Mouse (Mus musculus): ENCODE measurements around the gene Cd164. TPM values are rescaled to one million over a fixed set of nuclear protein-coding genes. Genes with fewer than 3 reads are reported as not detected.

Cd164 gene
- polyA plus RNA-seq, 1 experiment from 2014 or later: 138 TPM

DNA sequence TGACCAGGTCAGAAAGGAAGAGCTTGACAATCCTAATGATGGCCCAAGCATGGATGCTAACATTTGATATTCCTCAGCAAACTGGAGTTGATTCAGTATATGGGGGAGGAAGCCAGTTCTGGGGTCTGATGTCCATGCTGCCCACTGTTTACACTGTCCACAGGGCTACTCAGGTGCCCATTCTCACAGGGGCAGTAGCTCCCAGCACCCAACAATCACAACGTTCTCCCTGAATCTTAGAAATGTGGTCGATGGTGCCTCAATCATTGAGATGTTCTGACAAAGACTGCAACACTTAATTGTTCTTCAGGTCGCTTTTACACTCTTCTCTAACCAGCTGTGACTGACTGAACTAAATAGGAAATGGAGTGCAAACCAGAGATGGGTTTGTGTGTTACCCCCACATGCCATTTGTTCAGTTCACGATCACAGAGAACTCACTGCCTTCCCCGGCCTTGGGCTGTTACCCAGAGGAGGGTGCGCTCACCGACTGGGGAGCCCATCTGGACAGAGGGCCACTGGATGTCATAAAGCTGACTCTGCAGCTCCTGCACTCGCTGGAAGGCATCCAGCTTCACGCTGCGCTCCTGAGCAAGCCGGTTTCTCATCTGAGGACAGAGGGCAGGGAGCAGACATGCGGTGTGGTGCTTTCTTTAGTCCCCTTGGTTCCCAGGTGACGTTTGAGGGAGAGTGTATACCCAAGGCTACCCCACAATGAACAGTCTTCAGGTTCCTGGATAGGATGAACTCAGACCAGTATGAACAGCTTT, 27.4 kb downstream of the Cd164 start:
- WGBS: 71% methylated on average over 13 of the region's 13 CpGs
- Histone ChIP-seq H3K36me3 (ENCODE audit: control insufficient read depth, insufficient read depth, low read length) (no peaks in the 10 kb centered on the region), H3K4me3 (ENCODE audit: low read depth, low read length) (no peak overlapping the region), H3K9ac (ENCODE audit: low read length) (no peak overlapping the region), H3K9me3 (ENCODE audit: control insufficient read depth, low read length) (peaks cover 4% of the 10 kb centered on the region; the same call in 1 of the 2 replicates), H3K4me1 (replicated peaks; ENCODE audit: control insufficient read depth, insufficient read depth, low read length) (peaks cover 4% of the 10 kb centered on the region; the same call in 1 of the 2 replicates), H3K27ac (ENCODE audit: low read depth, low read length) (no peak overlapping the region), H3K27me3 (ENCODE audit: control insufficient read depth, insufficient read depth, low read length) (no peaks in the 10 kb centered on the region), H3K4me2 (ENCODE audit: low read depth, low read length, severe bottlenecking) (no peak overlapping the region)
- no peak for ATAC-seq (replicated peaks; ENCODE audit: low FRiP score)
- no peak for DNase-seq (ENCODE audit: low spot score)

DNA sequence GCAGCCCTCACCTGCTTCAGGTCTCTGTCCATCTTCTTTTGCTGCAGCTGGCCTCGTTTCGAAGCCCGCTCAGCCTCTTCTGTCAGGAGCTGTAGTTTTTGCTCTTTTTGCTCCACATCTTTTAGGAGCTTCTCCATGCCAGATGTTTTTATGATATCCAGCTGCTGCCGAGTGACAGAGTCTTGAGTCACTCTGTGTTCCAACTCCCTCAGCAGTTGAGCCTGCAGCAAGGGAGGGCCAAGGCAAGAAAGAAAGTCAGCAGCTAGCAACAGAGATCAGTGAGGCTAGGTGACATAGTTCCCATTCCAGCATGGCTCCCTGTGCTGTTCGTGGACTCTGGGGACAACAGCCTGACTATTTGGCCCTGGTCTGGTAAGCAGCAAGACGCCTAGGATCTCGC, 31.5 kb downstream of the Cd164 start:
- Histone ChIP-seq H3K36me3 (ENCODE audit: control insufficient read depth, insufficient read depth, low read length) (no peaks in the 10 kb centered on the region), H3K9ac (ENCODE audit: low read length) (no peak overlapping the region), H3K27ac (ENCODE audit: low read depth, low read length) (no peak overlapping the region), H3K4me2 (ENCODE audit: low read depth, low read length, severe bottlenecking) (no peak overlapping the region), H3K4me1 (replicated peaks; ENCODE audit: control insufficient read depth, insufficient read depth, low read length) (peaks cover 5% of the 10 kb centered on the region), H3K27me3 (ENCODE audit: control insufficient read depth, insufficient read depth, low read length) (no peaks in the 10 kb centered on the region), H3K4me3 (ENCODE audit: low read depth, low read length) (no peak overlapping the region), H3K9me3 (ENCODE audit: control insufficient read depth, low read length) (peaks cover 4% of the 10 kb centered on the region; the same call in 1 of the 2 replicates)
- ATAC-seq (replicated peaks; ENCODE audit: low FRiP score): no peak
- DNase-seq (ENCODE audit: low spot score): no peak
- 77% methylated on average over 7 of the region's 7 CpGs for WGBS

DNA sequence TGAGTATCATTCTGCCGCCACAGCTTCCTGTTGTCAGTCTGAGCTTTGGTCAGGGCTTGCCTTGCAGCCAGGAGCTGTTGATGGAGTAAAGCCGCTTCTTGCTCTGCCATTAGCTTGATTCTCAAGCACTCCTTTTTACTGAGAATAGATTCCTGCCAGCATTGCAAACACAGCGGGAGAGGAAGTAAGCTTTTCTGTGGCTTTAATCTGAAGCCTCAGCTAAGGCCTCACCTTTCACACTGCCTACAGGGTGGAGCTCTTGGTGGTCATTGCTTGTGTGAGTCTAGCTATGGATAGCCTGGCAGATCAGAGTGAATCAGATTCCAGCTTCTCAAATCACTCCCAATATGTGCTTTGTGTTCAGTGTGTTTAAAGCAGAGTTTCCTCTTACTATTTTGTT, 33.1 kb downstream of the Cd164 start:
- Histone ChIP-seq H3K4me2 (ENCODE audit: low read depth, low read length, severe bottlenecking) (no peak overlapping the region), H3K9ac (ENCODE audit: low read length) (no peak overlapping the region), H3K4me3 (ENCODE audit: low read depth, low read length) (no peak overlapping the region), H3K36me3 (ENCODE audit: control insufficient read depth, insufficient read depth, low read length) (no peaks in the 10 kb centered on the region), H3K27ac (ENCODE audit: low read depth, low read length) (no peak overlapping the region), H3K9me3 (ENCODE audit: control insufficient read depth, low read length) (peaks cover 4% of the 10 kb centered on the region; the same call in 1 of the 2 replicates), H3K27me3 (ENCODE audit: control insufficient read depth, insufficient read depth, low read length) (no peaks in the 10 kb centered on the region), H3K4me1 (replicated peaks; ENCODE audit: control insufficient read depth, insufficient read depth, low read length) (peaks cover 5% of the 10 kb centered on the region)
- 9% methylated on average over 3 of the region's 3 CpGs for WGBS
- no peak for ATAC-seq (replicated peaks; ENCODE audit: low FRiP score)
- no peak for DNase-seq (ENCODE audit: low spot score)

DNA sequence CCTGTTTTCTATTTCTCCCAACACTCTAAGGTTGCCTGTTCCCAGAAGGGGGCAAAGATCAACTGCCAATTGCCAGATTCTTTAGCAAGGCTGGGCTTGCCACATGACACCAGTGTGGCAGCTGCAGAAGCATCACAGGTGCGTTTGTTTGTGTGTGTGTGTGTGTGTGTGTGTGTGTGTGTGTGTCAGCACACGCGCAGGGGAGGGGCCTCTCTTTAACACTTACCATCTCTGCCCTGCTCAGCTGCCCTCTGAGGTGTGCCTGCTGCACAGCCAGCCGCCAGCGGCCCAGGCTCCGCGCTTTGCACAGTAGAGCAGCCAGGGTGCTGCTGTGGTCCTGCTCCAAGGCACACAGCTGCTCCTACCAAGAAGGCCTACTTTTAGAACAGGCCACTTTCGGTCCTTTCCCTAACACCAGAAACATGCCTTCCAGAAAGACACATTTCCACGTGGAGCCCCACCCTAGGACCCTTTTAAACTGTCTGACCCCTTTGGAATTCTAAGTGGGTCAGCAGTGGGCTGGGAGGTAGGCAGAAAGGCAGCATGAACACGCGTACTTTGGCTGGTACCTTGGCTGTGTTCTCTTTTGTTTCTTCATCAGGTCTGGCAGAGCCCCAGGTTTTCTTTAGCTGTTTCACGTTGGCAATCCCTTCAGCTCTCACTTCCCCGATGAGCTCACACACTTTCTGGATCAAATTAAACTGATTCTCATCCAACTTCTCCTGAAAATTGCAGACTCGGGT, 33.8 kb downstream of the Cd164 start:
- no peak overlapping the region for H3K4me3 ChIP-seq (ENCODE audit: low read depth, low read length)
- no peak overlapping the region for H3K27ac ChIP-seq (ENCODE audit: low read depth, low read length)
- H3K9me3 ChIP-seq (ENCODE audit: control insufficient read depth, low read length): peaks cover 4% of the 10 kb centered on the region; the same call in 1 of the 2 replicates
- no peak overlapping the region for H3K9ac ChIP-seq (ENCODE audit: low read length)
- no peaks in the 10 kb centered on the region for H3K36me3 ChIP-seq (ENCODE audit: control insufficient read depth, insufficient read depth, low read length)
- H3K4me1 ChIP-seq (replicated peaks; ENCODE audit: control insufficient read depth, insufficient read depth, low read length): peaks cover 5% of the 10 kb centered on the region
- no peak for DNase-seq (ENCODE audit: low spot score)
- no peak for ATAC-seq (replicated peaks; ENCODE audit: low FRiP score)
- WGBS: 45% methylated on average over 14 of the region's 14 CpGs
- H3K4me2 ChIP-seq (ENCODE audit: low read depth, low read length, severe bottlenecking): no peak overlapping the region
- H3K27me3 ChIP-seq (ENCODE audit: control insufficient read depth, insufficient read depth, low read length): no peaks in the 10 kb centered on the region

DNA sequence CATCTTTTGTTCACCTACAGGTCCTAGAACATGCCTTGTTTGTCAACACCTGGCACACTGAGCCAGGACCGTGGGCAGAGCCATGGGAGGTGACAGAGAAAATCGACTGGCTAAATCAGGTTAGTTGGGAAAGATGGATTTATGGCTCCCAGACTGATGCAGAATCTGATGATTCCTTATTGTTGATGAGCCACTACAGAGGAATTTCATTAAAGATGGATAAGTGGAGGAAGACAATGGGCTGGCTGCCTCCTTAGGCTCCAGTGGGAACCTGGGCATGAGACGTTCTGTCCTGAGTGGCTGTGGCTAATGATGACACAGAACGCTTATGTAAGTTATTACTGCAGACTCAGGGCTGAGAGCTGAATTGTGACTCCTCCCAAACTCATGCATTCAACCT, 34.5 kb downstream of the Cd164 start:
- Histone ChIP-seq H3K4me1 (replicated peaks; ENCODE audit: control insufficient read depth, insufficient read depth, low read length) (peaks cover 5% of the 10 kb centered on the region), H3K4me2 (ENCODE audit: low read depth, low read length, severe bottlenecking) (no peak overlapping the region), H3K4me3 (ENCODE audit: low read depth, low read length) (no peak overlapping the region), H3K27me3 (ENCODE audit: control insufficient read depth, insufficient read depth, low read length) (no peaks in the 10 kb centered on the region), H3K27ac (ENCODE audit: low read depth, low read length) (no peak overlapping the region), H3K9me3 (ENCODE audit: control insufficient read depth, low read length) (peaks cover 4% of the 10 kb centered on the region; the same call in 1 of the 2 replicates), H3K9ac (ENCODE audit: low read length) (no peak overlapping the region), H3K36me3 (ENCODE audit: control insufficient read depth, insufficient read depth, low read length) (no peaks in the 10 kb centered on the region)
- 78% methylated on average over 4 of the region's 4 CpGs for WGBS
- DNase-seq (ENCODE audit: low spot score): no peak
- ATAC-seq (replicated peaks; ENCODE audit: low FRiP score): no peak

DNA sequence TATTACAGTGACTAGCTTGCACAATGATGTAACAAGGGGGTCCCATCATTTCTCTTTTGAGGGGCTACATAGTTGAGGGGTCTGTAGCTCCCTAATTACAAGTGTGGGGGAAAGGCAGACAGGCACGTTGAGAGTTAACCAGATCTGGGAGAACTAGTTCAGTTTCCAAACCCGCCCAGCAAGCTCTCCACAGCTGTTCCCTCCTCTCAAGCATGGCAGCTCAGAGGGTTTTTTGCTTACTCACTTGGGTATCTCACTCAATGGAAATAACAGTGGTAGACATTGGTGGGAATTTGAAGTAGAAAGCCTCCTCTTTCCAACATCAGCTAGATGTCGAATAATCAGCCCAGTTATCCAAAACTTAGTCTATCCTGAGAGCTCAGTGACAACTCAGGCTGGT, 35.9 kb downstream of the Cd164 start:
- DNase-seq (ENCODE audit: low spot score) (no peak), ATAC-seq (replicated peaks; ENCODE audit: low FRiP score) (no peak)
- 89% methylated on average over 3 of the region's 3 CpGs for WGBS
- Histone ChIP-seq H3K4me2 (ENCODE audit: low read depth, low read length, severe bottlenecking) (no peak overlapping the region), H3K9ac (ENCODE audit: low read length) (no peak overlapping the region), H3K4me3 (ENCODE audit: low read depth, low read length) (no peak overlapping the region), H3K9me3 (ENCODE audit: control insufficient read depth, low read length) (no peaks in the 10 kb centered on the region; the same call in 1 of the 2 replicates), H3K27me3 (ENCODE audit: control insufficient read depth, insufficient read depth, low read length) (no peaks in the 10 kb centered on the region), H3K4me1 (replicated peaks; ENCODE audit: control insufficient read depth, insufficient read depth, low read length) (peaks cover 5% of the 10 kb centered on the region), H3K36me3 (ENCODE audit: control insufficient read depth, insufficient read depth, low read length) (no peaks in the 10 kb centered on the region), H3K27ac (ENCODE audit: low read depth, low read length) (no peak overlapping the region)

DNA sequence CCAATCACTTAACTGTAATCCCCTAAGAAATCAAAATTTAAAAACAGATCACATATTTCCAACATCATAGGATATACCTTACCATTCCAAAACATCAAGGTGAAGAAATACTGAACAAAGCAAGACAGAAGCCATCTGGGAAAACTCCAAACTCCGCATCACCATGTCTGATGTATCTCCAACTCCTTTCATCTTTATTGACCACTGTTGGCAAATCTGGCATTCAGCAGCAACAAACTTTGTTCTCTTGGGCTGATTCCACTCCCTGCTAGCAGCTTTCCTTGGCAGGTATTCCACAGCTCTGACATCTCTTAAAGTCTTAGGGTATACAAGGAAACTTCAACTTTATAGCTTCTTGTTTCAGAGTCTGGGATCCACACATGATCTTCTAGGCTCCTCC, 39.2 kb downstream of the Cd164 start:
- Histone ChIP-seq H3K27ac (ENCODE audit: low read depth, low read length) (no peak overlapping the region), H3K4me1 (replicated peaks; ENCODE audit: control insufficient read depth, insufficient read depth, low read length) (no peaks in the 10 kb centered on the region; the same call in 1 of the 2 replicates), H3K36me3 (ENCODE audit: control insufficient read depth, insufficient read depth, low read length) (no peaks in the 10 kb centered on the region), H3K9ac (ENCODE audit: low read length) (no peak overlapping the region), H3K4me2 (ENCODE audit: low read depth, low read length, severe bottlenecking) (no peak overlapping the region), H3K27me3 (ENCODE audit: control insufficient read depth, insufficient read depth, low read length) (no peaks in the 10 kb centered on the region), H3K4me3 (ENCODE audit: low read depth, low read length) (no peak overlapping the region), H3K9me3 (ENCODE audit: control insufficient read depth, low read length) (no peaks in the 10 kb centered on the region; the same call in 1 of the 2 replicates)
- no peak for DNase-seq (ENCODE audit: low spot score)
- no peak for ATAC-seq (replicated peaks; ENCODE audit: low FRiP score)
- 97% methylated on average over 1 of the region's 1 CpGs for WGBS

DNA sequence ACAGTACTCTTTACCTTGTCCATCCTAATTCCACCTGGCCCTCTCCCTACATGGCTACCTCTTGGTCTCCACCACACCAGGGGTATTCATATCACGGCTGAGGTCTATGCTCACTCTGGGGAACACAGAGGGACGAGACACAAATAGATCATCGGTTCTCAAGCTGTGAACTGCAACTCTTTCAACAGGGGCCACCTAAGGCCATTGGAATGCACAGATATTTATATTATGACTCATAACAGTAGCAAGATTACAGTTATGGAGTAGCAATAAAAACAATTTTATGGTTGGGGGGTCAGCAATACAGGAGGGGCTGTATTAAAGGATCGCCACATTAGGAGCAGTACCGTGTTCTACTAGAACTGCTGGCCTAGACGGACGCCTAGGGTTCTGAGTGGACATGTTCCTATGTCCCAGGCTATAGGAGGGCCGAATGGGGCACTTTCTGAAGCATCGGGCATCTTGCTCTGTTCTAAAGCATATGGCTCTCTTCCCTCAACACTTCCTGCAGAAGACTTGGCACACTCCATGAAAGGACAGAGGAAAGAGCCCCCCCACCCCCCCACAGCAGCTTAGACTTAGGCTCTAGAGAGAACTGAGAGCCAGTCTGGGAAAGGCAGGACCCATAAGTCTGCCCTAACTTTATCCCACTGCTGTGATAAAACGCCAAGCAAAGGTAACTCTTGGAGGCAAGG, 42.6 kb downstream of the Cd164 start:
- Histone ChIP-seq H3K9me3 (ENCODE audit: control insufficient read depth, low read length) (no peaks in the 10 kb centered on the region; the same call in 1 of the 2 replicates), H3K9ac (ENCODE audit: low read length) (no peak overlapping the region), H3K27me3 (ENCODE audit: control insufficient read depth, insufficient read depth, low read length) (no peaks in the 10 kb centered on the region), H3K4me2 (ENCODE audit: low read depth, low read length, severe bottlenecking) (no peak overlapping the region), H3K27ac (ENCODE audit: low read depth, low read length) (no peak overlapping the region), H3K36me3 (ENCODE audit: control insufficient read depth, insufficient read depth, low read length) (no peaks in the 10 kb centered on the region), H3K4me1 (replicated peaks; ENCODE audit: control insufficient read depth, insufficient read depth, low read length) (no peaks in the 10 kb centered on the region), H3K4me3 (ENCODE audit: low read depth, low read length) (no peak overlapping the region)
- no peak for DNase-seq (ENCODE audit: low spot score)
- ATAC-seq (replicated peaks; ENCODE audit: low FRiP score): no peak
- 91% methylated on average over 10 of the region's 10 CpGs for WGBS
